Mouse (Mus musculus): ENCODE measurements around the gene Fbxl3. TPM values are rescaled to one million over a fixed set of nuclear protein-coding genes. Genes with fewer than 3 reads are reported as not detected.

The Fbxl3 gene
- polyA plus RNA-seq (2012; rRNA removed): 97.4 and 98.7 TPM in 2 replicates

DNA sequence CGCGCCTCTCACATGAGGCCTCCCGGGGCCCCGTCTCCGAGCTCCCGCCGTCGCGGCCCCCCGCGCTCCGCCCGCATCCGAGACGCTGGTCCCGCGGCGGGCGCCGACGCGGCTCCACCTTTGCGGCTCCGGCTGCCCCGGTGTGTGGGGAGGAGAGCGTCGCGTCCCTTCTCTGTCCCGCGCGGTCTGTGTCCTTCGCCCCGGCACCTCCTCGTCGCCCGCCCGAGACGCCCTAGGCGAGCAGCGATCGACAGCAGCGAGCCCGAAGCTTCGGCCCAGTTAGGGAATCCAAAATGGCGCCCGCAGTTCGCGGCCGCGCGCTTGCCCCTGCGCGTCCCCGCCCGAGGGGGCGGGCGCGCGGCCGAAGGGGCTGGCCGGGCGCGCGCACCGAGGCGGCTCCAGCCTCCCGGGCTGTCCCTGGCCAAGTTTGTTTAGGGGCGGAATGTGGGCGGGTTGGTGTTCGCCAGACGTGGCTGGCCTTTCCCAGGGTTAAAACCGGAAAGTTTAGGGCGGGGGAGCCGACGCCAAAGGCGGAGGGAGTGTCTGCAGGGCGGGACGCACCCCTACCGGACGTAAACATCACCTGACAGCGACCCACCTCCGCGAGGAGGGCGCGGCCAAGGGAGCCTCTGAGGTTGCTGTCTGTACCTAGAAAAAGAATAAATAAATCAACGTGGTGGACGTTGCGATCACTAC, at the start of gene Fbxl3:
Fbxl3 (minus strand) TSS at position 329 of the 696 bp plus-strand sequence.
- peak; percentile 79 for DNase-seq (ENCODE audit: low read depth)

DNA sequence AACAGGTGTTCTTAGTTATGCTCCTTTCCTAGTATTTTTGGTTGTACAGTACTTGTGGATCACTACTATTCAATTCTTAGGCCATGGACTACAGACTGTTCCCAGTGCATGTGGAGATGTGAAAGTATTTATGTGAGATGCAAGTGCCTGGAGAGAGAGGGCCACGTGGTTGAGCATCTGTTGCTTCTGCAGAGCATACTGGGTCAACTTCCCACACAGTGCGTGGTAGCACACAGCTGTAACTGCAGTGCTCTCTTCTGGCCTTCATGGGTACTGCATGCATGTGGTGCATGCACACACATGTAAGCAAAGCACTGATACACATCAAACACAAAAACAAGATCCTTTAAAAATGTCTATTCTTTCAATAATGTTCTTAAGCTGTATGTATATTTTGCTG, 32.6 kb upstream of the Fbxl3 start:
- no peak for DNase-seq (ENCODE audit: low read depth)

DNA sequence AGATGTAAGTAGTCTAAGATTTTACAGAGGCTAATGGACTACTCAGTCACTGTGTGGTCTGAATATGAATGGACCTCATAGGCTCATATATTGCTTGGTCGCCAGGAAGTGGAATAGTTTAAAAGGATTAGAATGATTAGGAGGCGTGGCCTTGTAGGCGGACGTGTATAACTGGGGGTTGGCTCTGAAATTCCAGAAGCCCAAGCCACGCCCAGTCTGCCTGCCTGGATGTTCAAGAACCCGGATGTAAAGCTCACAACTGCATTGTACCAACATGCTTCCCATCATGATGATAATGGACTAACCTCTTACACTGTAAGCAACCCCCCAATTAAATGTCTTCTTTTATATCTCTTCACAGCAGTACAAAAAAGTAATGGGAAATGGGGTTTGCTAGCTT, 26.4 kb upstream of the Fbxl3 start:
- no peak for DNase-seq (ENCODE audit: low read depth)

DNA sequence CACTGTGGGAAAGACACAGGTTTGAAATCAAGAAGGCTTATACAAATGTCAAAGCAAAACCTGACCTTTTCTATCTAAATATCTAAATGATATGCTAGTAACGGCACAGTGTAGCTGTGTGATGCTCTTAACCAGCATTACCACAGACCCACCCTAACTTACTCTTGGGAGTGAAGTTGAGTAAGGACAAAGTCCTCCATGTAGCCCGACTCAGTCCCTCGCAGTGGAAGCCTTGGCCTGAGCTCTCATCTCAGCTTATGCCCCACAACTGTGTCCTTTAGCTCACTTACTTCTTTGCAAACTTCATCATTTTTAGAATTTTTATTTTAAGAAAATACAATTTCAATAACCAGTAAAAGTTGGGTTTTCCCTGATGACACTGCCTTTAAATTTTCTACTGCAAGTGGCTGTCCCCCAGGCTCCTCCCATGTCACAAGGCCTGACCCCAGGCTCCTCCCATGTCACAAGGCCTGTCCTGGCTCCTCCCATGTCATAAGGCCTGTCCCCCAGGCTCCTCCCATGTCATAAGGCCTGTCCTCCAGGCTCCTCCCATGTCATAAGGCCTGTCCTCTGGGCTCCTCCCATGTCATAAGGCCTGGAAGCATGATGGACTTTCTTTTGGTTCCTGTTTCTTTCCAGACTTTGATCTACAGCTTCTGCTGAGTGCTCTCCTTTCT, 15.8 kb upstream of the Fbxl3 start:
- no peak for DNase-seq (ENCODE audit: low read depth)

DNA sequence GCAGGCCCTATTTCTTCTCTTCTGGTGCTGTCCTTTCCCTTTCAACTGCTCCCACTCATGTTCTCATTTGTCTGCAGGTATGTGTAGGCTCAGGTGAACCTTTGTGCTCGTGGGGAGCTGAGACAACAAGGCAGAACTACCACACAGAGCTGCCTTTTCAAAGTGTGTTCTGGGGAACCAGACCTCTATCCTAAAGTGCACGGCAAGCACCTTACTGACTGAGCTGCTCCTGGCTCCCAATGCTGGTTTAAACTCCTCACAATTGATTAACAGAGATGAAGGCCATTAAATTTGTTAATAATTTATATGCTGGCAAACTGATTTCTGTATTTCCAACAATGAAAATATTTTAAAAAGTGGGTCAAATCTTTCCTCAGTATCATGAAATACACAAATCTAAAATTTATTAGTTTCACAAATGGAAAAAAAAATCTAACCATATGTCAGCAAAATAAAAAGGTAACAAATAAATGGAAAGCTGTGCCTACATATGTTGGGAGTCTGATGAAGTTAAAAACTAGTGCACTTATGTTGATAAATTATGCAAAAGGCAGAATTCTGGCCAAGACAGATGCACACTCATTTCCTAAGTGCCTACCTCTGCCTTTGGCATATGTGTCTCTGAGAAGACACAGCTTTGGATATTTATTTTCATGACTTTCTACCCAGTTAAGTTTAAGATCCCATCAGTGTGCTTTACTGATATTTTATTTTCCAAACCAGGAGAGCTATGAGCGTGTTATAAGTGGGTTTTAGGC, 13.4 kb upstream of the Fbxl3 start:
- DNase-seq (ENCODE audit: low read depth): no peak

DNA sequence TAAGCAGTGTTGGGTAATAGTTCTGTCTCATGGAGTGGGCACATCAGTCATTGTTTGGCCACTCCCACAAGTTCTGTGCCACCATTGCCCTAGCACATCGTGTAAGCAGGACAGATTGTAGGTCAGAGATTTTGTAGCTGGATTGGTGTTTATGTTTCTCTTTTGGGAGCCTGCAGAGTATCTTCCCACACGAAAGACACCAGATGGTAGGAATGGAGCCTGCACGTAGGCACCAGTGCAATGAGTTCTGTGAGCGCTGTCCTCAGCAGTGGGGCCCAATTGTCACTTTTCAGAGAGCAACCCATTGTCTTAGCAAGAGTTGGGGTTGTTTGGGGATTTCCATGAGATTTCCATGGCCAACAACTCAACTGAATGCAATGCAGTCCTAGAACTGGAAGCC, 10.6 kb upstream of the Fbxl3 start:
- DNase-seq (ENCODE audit: low read depth): no peak

DNA sequence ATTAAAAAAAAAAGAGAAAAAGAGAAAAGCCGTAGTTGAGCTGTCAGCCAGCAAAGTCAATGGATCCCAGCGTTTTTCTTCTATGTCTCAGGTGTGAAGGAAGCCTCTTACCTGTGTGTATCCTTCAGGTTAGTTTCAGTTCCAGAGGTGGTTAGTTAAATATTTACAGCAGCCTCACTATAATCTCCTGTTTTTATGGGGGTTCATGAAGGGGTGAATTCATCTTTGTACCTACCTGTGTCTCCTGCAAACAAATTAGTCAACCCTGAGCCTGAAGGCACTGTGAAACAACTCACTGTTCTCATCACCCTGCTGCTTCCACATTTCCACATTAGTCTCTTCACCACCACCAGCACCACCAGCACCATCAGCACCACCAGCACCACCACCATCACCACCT, 6.9 kb upstream of the Fbxl3 start:
- DNase-seq (ENCODE audit: low read depth): no peak

DNA sequence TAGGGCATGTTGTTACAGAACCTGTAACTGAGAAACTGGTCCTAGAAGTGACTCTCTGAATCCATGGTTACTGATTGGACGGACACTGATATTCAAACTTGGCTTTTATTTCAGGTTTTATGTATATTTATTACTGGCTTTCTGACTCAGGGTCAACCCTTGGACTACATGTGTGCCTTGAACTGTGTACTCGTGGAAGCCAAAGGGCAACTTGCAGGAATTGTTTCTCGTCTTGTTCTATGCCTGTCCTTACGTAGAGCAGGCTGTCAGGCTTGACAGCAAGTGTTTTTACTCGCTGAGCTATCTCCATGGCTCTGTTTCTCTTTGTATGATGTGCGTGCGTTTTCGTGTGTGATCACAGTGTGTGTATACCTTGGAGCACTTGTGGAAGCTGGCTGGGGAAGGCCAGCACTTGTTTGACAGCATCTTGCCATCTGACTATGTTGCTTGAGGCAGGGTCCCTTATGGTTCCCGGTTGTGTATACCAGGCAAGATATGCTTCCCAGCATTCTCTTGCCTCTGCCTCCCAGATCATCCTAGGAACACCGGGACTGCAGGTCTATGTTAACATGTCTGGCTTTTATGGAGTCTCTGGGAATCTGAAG, 3.5 kb upstream of the Fbxl3 start:
- DNase-seq (ENCODE audit: low read depth): no peak

DNA sequence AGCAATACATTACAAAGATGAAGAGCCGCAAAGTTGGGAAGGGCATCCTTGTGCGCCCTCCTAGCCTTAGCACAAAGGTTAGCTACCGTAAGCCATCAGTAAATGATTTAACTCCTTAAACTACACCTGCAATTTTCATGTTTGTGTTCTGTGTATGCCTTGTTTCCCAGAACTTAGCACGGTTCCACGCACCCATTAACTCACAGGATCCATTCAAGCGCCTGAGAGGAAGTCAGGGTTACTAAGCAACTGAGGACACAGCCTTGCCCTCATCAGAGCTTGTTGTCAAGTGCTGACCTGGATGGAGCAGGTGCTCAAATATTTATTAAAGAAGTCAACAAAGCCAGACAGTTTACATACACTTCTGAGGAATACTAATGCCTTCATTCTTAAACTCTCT, 2.9 kb upstream of the Fbxl3 start:
- DNase-seq (ENCODE audit: low read depth): no peak

DNA sequence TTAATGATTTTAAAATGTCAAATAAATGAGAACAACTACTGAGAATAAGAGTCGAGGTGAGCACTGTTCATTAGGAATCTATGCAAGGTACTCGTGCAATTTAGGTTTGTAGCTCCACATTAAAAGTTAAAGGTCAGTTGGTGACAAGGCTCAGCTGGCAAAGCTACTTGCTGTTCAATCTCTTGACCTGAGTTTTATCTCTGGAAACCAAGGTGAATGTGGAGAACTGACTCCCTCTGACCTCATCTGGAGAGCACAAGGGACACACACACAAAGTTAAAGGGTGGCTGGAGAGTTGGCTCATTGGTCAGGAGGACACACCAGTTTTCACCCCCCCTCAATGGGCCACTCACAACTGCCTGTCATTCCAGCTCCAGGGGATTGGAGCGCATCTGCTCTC, 1.8 kb upstream of the Fbxl3 start:
- DNase-seq (ENCODE audit: low read depth): no peak

DNA sequence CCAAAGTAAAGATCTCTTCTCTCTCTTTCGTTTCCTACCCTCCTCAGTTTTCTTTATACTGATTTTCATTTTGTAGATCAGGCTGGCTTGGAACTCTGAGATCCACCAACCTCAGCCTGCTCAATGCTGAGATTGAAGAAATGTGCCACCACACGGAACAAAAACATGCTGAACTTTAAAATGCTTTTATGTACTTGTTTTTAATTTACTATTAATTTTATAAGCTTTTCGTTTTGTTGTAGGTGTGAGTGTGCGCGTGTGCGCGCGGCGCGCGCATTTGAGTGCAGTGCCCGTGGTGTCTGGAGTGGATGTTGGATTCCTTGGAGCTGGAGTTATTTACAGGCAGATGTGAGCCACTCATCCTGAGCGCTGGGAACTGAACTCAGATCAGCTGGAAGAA, 930 bp upstream of the Fbxl3 start:
- DNase-seq (ENCODE audit: low read depth): no peak

DNA sequence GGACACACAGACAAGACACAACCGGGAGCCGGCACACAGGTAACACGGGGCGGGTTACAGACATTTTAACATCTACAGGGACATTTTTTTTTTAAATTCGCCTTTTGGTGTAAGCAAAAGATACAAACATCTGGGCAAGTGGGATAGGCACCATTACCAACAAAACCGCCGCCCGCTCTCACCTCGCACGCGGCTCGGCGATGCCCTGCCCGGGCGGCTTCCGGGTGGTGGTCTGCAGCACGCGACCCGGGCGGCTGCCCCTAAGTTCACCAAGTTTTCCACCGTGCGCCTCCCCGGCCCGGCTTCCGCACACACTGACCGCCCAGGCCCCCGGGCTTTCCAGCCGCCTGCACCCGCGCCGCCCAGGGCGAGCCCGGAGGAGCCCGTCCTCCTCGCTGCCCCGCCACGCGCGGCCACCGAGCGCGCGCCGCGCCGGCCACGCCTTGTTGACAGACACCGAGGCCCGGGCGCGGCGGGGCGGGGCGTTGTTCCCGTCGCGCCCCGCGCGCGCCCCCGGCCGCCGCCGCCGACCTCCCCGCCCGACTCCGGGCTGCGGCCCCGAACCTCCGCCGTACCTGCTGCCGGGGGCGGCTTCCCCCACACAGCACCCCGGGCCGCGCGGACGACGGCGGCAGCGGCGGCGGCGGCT, 655 bp downstream of the Fbxl3 start:
- DNase-seq (ENCODE audit: low read depth): no peak

DNA sequence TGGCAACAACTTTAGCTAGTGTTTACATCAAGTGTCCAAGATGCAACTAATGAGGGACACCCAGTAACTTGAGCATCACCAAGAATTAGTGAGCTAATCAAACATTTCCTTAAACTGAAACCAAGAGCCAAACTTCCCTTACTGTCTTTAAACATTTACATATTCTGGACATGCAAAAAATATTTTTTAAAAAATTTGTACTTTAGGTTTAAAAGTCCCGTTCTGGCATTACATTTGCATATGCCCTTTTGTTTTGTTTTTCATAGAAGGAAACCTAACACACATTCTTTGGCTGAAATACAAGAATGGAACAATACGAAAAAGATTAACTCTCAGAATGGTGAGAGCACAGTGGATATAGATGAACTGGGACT, 1.2 kb downstream of the Fbxl3 start:
- no peak for DNase-seq (ENCODE audit: low read depth)

DNA sequence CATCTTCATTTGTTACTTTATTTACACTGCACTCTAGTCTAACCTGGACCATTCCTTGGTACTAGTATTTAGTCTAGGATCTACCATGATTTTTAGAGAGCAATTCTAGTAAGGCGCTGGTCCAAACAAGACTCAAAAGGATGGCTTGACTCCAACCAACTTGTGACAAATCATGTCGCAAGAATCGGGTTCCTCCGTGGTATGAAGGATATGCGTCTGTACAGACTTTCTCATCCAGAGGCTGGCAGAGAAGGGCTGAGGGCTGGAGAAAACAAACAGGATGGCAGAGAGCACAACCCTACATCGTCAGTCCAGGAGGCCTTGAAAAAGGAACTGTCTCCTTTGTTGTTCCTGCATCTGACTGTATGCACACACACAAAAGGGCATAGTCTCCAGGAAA, 2.7 kb downstream of the Fbxl3 start:
- peak; percentile 46 for DNase-seq (ENCODE audit: low read depth)

DNA sequence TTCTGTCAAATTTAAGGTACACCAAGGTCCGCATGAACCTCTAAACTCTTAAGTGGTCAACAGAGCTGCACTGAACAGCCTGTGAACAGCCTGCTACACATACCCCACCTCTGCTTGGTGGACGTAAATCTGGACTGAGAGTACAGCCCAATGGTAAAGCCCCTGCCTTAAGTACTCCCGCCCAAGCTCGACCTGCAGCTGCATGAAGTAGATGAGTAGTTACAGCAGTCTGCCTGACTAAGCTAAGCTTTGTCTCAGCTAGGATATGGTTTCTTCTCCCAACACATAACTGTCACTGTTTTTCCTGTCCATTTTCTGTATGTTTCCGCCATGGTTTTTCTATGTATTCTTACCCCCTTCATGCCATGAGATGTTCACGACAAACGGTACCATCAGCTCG, 3.5 kb downstream of the Fbxl3 start:
- DNase-seq (ENCODE audit: low read depth): no peak

DNA sequence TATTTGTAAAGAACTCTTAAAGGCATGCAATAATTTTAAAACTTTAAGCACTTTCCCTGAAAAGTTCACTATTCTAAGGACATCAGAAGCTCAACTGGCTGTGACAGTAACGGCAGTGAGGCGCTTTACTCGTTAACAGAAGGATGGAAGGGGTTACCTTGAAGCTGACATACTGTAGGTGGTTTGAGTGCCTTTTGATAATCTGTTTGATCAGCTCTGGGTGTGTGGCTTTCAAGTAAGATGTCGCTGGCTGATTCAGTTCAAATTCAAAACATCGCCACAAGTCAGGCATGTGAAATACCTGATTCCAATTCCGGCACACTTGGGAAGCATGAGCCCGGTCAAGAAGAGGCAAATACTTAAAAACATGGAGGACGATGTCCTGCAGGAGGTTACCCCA, 4.3 kb downstream of the Fbxl3 start:
- no peak for DNase-seq (ENCODE audit: low read depth)

DNA sequence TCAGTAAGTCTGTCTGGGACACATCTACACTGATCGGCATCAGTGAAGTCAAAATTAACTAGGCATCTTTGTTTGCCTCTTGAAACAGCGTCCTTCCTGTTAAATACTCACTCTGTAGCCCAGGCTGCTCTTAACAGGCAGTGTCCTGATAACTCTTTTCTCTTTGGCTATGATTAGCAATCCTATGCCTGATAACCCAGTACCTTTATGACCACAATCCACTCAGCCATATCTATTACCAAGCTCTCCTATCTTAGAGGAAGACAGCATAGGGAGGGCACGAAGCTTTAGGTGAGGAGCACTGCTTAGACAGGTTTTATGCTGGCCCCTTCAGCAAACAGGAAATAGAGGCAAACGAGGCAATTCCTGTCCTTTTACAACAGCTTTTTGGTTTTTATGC, 5.7 kb downstream of the Fbxl3 start:
- no peak for DNase-seq (ENCODE audit: low read depth)

DNA sequence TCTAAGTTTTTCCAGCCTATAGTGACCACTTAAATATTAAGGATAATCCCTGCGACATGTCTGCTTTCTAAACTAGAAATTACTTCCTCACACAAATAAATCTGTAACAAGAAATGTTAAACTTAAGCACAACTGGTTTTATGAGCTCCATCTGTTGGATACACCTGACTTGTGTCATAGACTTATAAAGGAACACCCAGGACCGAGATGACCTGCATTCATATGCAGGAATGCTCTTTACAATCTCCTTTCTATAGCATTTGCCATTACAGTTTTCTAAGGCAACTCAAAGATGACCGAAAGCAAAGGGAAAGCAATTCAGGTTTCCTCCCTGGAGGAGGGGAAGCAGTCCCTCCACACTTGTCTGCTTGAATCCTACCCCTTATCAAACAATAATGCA, 6.1 kb downstream of the Fbxl3 start:
- DNase-seq (ENCODE audit: low read depth): no peak

DNA sequence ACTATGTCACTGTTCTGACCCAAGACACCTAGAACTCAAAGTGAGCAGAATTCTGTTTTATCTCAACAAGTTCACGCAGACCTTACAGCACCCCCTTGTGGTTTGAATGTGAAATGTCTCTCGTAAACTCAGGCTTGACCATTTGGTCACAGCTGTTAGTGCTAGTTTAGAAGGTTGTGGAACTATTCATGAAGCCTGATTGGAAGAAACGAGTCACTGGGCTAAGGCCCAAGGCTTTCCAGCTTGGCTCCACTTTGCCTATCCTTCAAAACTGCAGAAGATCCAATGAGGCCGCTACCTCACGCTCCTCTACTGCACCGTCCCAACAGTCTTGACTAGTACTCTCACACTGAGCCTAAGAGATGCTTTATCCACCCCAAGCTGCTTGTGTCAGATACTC, 10.7 kb downstream of the Fbxl3 start:
- DNase-seq (ENCODE audit: low read depth): no peak

DNA sequence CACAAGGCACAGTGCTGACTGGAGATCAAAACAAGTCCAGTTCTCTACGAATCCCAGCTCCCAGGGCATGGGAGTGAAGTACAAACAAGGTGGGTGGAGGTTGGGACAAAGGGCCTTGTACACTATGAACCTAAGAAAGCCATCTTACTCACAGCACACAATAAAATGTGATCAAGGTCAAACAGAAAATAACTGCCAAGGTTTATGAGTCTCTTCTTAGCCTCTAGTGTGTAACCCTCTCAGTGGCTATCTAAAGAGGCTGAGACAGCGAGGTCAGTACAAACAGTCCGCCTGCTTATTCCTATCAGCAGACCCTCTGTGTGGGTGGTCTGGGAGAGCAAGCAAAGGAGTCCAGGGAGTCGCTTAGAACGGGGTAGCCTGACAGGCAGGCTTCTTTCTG, 11.5 kb downstream of the Fbxl3 start:
- no peak for DNase-seq (ENCODE audit: low read depth)

DNA sequence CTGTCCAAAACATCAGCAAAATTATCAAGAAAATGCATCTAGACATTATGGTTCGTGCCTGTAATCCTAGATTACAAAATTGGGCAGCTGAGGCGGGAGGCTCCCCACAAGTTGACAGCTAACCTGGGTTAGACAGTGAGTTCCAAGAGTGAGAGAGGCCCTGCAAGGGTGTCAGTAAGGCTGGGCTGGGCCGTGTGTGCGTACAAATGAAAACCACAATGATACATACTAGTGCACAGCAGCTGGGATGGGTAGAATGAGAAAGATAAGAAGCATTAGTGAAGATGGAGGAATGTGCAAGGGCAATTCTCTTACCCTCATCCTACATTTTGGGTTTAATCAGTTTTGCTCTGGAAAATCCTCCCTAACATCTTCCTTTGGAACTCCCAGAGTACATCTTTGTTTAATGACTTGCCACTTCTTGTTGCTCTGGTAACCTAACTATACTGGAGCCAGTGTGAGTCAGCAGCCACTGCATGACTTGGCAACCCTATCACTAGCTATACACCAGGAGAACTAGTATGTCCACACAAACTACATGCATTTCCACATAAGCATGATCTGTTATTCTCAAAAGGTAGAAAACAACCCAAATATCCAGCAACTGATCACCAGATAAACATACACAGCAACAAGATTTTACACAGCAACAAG, 12.6 kb downstream of the Fbxl3 start:
- DNase-seq (ENCODE audit: low read depth): no peak

Measured in gonadal fat pad, adult 2 months (tissue).